Mouse (Mus musculus) stomach, embryonic 15.5 days (tissue): ENCODE results near the gene Efna2. TPM values are rescaled to one million over a fixed set of nuclear protein-coding genes. Genes with fewer than 3 reads are reported as not detected.
A peak's percentile ranks its signal among the peaks of the same experiment; 100 is the strongest.
"Not testable (repeated sequence)": the region's sequence is repeated elsewhere in the genome, so short reads cannot be mapped to it uniquely, and the experiment has no call there.

Experiments
- ATAC-seq: fragments of 200-750 bp; cut with Nextera tagmentation; 2 replicates; pipeline ENCODE4 v1.8.0; 2017; ENCODE audit warnings: low read depth, moderate number of reproducible peaks, moderate TSS enrichment; ENCODE audit not compliant: insufficient read depth, low FRiP score
- H3K27ac ChIP-seq: fragments of 300-500 bp; sonication (generic); 2 replicates; pipeline ENCODE4 v1.5.1; 2015; ENCODE audit warnings: mild to moderate bottlenecking, inconsistent platforms
- H3K27me3 ChIP-seq: fragments of 300-500 bp; sonication (generic); replicated peaks from 2 replicates; pipeline ENCODE4 v1.6.1; 2015; ENCODE audit warnings: inconsistent platforms
- H3K36me3 ChIP-seq: fragments of 300-500 bp; sonication (generic); 2 replicates; pipeline ENCODE4 v1.6.1; 2015; ENCODE audit warnings: inconsistent platforms
- H3K4me1 ChIP-seq: fragments of 300-500 bp; sonication (generic); 2 replicates; pipeline ENCODE4 v1.6.1; 2015; ENCODE audit warnings: inconsistent platforms
- H3K4me2 ChIP-seq: fragments of 300-500 bp; sonication (generic); 2 replicates; pipeline ENCODE4 v1.6.1; 2015; ENCODE audit warnings: mild to moderate bottlenecking, inconsistent platforms
- H3K4me3 ChIP-seq: fragments of 300-500 bp; sonication (generic); replicated peaks from 2 replicates; pipeline ENCODE4 v1.5.1; 2015; ENCODE audit warnings: inconsistent platforms
- H3K9ac ChIP-seq: fragments of 300-500 bp; sonication (generic); 2 replicates; pipeline ENCODE4 v1.6.1; 2015; ENCODE audit warnings: inconsistent platforms
- H3K9me3 ChIP-seq: fragments of 300-500 bp; sonication (generic); 2 replicates; pipeline ENCODE4 v1.6.1; 2016; ENCODE audit warnings: inconsistent platforms
- WGBS: fragments of 180-500 bp; shearing (Covaris S2); methylation state at CpG from one replicate; pipeline ENCODE4 v1.1.7; 2015; 5-methylcytosine and 5-hydroxymethylcytosine counted together
- polyA plus RNA-seq: library from polyadenylated mRNA; unstranded; fragments of >200 nt; fragmentation: Nextera tagmentation; extraction: Ambion mirVana; gene quantifications from 2 replicates; pipeline ENCODE4 v1.2.1, GENCODE M21; 2015

The Efna2 gene
- polyA plus RNA-seq, 1 experiment from 2014 or later, result 15.7 TPM

DNA sequence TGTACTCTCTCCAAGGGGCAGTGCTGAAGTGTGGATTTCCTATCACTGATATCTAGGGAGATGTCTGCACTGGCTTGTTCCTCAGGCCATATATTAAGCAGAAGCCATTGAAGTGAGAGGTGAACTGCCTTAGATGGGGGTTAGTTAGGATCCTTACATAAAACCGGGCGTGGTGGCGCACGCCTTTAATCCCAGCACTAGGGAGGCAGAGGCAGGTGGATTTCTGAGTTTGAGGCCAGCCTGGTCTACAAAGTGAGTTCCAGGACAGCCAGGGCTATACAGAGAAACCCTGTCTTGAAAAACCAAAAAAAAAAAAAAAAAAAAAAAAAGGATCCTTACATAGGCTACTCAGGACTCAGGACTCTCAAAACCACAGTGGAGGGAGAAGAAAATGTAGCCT is 13.1 kb upstream of the Efna2 start:
- H3K27ac ChIP-seq, result peak overlapping the region; percentile 92; the same call in 1 of the 2 replicates
- not testable (repeated sequence) for ATAC-seq, H3K27me3 ChIP-seq, H3K9ac ChIP-seq, H3K9me3 ChIP-seq
- peaks cover 75% of the 10 kb centered on the region for H3K4me1 ChIP-seq
- peak overlapping the region; percentile 37; the same call in 1 of the 2 replicates for H3K4me3 ChIP-seq
- peaks cover 14% of the 10 kb centered on the region for H3K36me3 ChIP-seq
- H3K4me2 ChIP-seq, result 0 out of 2 replicates have a peak overlapping the region, but pooled peaks have one; percentile 70
- WGBS, result 83% methylated on average over 4 of the region's 4 CpGs

DNA sequence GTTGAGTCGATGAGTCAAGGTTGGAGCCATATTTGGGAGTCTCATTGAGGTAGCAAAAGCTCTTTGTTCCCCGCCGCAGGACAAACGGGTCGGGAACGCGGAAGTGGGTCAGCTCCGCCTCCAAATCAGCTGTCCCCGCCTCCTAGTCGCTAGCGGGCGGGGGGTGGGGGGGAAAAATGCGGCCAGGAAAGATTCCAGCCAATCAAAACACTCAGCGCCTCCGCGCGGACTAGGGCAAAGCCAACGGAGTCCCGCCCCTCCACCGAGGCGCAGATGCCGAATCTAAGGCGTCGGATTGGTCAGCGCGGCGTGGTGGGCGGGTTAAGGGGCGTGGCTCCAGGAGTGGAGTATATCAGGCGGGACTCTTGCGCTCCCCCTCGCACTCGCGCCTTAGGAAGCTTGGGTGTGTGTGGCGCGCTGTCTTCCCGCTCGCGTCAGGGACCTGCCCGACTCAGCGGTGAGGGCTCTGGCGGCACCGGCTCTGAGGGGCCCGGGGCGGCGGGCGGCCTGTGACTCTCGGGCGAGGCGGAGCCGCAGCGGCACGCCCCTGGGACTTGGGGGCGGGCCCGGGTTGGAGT is 11.7 kb upstream of the Efna2 start:
- peak; percentile 88 for ATAC-seq
- peak overlapping the region; percentile 97 for H3K9ac ChIP-seq
- H3K27me3 ChIP-seq, result no peaks in the 10 kb centered on the region
- under 1% methylated on average over 51 of the region's 55 CpGs for WGBS
- H3K9me3 ChIP-seq, result no peaks in the 10 kb centered on the region
- H3K4me1 ChIP-seq, result peaks cover 72% of the 10 kb centered on the region
- peak overlapping the region; percentile 66 for H3K4me2 ChIP-seq
- H3K27ac ChIP-seq, result peak overlapping the region; percentile 100
- peak overlapping the region; percentile 86 for H3K4me3 ChIP-seq
- peaks cover 27% of the 10 kb centered on the region for H3K36me3 ChIP-seq

DNA sequence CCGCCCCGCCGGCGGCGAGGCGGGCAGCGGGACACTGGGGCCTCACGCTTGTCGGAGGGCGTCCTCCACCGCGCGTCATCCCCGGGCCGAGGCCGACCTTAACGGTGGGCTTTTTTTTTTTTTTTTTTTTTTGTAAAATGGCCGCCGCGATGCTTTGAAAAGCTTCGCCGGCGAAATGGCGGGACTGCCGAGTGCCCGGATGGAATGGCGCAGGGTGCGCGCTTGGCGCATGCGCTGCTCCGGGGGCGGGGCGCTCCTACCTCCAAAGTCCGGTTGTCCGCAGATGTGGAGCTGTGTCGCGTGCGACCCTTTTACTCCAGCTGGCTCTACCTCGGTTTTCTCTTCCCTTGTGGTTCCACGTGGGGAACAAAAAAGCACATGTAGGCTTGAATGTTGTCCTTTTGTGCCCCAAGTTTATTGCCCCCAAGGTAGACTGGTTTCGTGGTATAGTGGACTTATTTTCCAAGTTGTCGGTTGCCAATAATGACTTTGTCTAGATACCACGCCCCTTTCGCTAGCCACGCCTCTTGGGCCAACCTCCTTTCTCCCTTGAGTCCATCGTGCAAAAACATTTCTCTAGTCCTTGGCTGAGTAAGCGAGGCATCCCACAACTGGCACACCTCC is 11.1 kb upstream of the Efna2 start:
- peak overlapping the region; percentile 100 for H3K27ac ChIP-seq
- H3K9me3 ChIP-seq, result no peaks in the 10 kb centered on the region
- peaks cover 27% of the 10 kb centered on the region for H3K36me3 ChIP-seq
- H3K4me1 ChIP-seq, result peaks cover 68% of the 10 kb centered on the region
- peak overlapping the region; percentile 97 for H3K9ac ChIP-seq
- H3K4me2 ChIP-seq, result peak overlapping the region; percentile 66
- ATAC-seq, result peak; percentile 28; the same call in 1 of the 2 replicates
- H3K27me3 ChIP-seq, result no peaks in the 10 kb centered on the region
- under 1% methylated on average over 46 of the region's 48 CpGs for WGBS
- peak overlapping the region; percentile 86 for H3K4me3 ChIP-seq

DNA sequence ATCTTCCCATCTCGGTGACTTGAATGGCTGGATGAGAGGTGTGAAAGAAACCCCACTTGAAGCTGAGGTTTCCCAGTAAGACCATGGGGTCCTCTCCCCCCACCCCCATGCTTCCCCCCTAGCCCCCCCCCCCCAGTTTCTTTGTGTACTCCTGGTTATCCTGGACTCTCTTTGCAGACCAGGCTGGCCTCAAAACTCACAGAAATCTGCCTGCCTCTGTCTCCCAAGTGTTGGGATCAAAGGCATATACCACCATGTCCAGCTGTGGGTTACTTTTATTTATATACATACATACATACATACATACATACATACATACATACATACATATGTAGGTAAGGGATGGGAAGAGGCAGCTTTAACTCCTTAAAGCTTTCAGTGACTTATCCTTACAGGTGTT is 10.2 kb upstream of the Efna2 start:
- Histone ChIP-seq H3K4me1 (peaks cover 63% of the 10 kb centered on the region), H3K27me3 (no peaks in the 10 kb centered on the region), H3K4me3 (peak overlapping the region; percentile 86), H3K9ac (0 out of 2 replicates have a peak overlapping the region, but pooled peaks have one; percentile 97), H3K4me2 (peak overlapping the region; percentile 66), H3K36me3 (peaks cover 27% of the 10 kb centered on the region), H3K9me3 (no peaks in the 10 kb centered on the region), H3K27ac (no peak overlapping the region)
- no peak for ATAC-seq
- 41% methylated on average over 1 of the region's 1 CpGs for WGBS

DNA sequence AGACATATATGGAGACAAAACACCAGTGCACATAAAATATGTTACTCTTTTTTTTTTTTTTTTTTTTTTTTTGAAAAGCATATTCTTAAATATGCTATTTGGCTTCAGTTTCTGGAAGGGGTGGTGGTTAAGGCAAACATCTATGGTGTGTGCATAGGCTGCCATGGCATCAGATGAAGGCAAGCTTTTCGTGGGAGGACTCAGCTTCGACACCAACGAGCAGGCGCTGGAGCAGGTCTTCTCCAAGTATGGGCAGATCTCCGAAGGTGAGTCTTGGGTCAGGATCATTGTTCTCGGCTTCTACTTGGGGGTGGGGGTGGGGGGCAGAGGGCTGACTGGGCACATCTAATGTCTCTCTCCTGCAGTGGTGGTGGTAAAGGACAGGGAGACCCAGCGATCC is 9.6 kb upstream of the Efna2 start:
- Histone ChIP-seq H3K27ac (no peak overlapping the region), H3K36me3 (peaks cover 27% of the 10 kb centered on the region), H3K4me3 (no peak overlapping the region), H3K27me3 (no peaks in the 10 kb centered on the region), H3K9me3 (no peaks in the 10 kb centered on the region), H3K9ac (no peak overlapping the region; the same call in 1 of the 2 replicates), H3K4me2 (no peak overlapping the region), H3K4me1 (peaks cover 57% of the 10 kb centered on the region)
- no peak for ATAC-seq
- WGBS, result 92% methylated on average over 7 of the region's 7 CpGs

DNA sequence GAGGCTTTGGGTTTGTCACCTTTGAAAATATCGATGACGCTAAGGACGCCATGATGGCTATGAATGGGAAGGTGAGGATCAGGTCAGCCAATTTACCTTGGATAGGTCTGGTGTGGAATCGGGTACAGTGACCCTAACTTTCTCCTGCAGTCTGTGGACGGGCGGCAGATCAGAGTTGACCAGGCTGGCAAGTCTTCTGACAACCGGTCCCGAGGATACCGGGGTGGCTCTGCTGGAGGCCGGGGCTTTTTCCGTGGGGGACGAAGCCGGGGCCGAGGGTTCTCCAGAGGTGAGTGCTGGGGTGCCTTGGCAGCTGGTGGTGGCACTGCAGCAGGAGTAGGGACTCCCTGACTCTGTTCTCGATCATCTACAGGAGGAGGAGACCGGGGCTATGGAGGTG is 9.2 kb upstream of the Efna2 start:
- Histone ChIP-seq H3K4me1 (peaks cover 55% of the 10 kb centered on the region), H3K36me3 (peaks cover 27% of the 10 kb centered on the region), H3K4me2 (peak overlapping the region; percentile 10; the same call in 1 of the 2 replicates), H3K9me3 (no peaks in the 10 kb centered on the region), H3K27ac (no peak overlapping the region), H3K9ac (peak overlapping the region; percentile 16; the same call in 1 of the 2 replicates), H3K27me3 (no peaks in the 10 kb centered on the region), H3K4me3 (no peak overlapping the region)
- 94% methylated on average over 16 of the region's 16 CpGs for WGBS
- no peak for ATAC-seq

DNA sequence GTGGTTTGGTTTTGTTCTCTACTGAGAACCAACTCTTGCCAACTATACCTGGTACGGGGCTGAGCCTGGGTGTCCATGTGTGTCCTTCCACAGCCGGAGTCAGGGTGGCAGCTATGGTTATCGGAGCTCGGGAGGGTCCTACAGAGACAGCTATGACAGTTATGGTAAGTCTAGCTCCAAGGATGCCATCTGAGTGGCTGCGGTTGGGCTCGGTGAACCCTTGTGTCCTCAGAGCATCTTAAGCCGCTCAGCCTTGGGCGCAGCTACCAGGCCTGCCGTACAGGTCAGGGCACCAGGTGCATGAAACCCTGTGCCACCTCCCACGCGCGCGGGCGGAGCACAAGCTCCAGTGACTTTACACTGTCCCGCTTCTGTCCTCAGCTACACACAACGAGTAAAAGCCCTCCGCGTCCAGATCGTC is 8.7 kb upstream of the Efna2 start:
- no peak overlapping the region for H3K27ac ChIP-seq
- H3K36me3 ChIP-seq, result peaks cover 27% of the 10 kb centered on the region
- peak overlapping the region; percentile 10; the same call in 1 of the 2 replicates for H3K4me2 ChIP-seq
- H3K9me3 ChIP-seq, result no peaks in the 10 kb centered on the region
- H3K4me3 ChIP-seq, result no peak overlapping the region
- H3K4me1 ChIP-seq, result peaks cover 50% of the 10 kb centered on the region
- WGBS, result 93% methylated on average over 19 of the region's 19 CpGs
- ATAC-seq, result no peak
- no peaks in the 10 kb centered on the region for H3K27me3 ChIP-seq
- no peak overlapping the region for H3K9ac ChIP-seq

DNA sequence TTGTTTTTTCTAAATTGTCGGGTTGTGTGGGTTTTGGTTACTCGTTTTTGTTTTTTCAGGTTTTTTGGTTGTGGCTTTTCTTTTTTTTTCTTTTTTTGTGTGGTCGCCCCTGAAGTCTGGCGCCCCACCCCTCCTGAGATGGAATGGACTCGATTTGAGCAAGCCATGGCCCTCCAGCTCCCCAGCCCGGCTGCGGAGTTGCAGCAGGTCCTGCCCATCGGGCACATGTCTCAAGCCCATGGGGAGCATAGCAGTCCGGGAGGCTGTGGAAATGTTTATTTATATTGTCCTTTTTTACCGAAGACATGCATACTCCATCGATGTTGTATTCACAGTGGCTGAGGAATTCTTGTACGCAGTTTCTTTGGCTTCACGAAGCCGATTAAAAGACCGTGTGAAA is 8.0 kb upstream of the Efna2 start:
- Histone ChIP-seq H3K4me1 (peaks cover 45% of the 10 kb centered on the region), H3K36me3 (peaks cover 27% of the 10 kb centered on the region), H3K27ac (peak overlapping the region; percentile 40), H3K9me3 (no peaks in the 10 kb centered on the region), H3K4me2 (no peak overlapping the region), H3K4me3 (no peak overlapping the region; the same call in 1 of the 2 replicates), H3K9ac (no peak overlapping the region), H3K27me3 (no peaks in the 10 kb centered on the region)
- 84% methylated on average over 15 of the region's 15 CpGs for WGBS
- ATAC-seq, result no peak

DNA sequence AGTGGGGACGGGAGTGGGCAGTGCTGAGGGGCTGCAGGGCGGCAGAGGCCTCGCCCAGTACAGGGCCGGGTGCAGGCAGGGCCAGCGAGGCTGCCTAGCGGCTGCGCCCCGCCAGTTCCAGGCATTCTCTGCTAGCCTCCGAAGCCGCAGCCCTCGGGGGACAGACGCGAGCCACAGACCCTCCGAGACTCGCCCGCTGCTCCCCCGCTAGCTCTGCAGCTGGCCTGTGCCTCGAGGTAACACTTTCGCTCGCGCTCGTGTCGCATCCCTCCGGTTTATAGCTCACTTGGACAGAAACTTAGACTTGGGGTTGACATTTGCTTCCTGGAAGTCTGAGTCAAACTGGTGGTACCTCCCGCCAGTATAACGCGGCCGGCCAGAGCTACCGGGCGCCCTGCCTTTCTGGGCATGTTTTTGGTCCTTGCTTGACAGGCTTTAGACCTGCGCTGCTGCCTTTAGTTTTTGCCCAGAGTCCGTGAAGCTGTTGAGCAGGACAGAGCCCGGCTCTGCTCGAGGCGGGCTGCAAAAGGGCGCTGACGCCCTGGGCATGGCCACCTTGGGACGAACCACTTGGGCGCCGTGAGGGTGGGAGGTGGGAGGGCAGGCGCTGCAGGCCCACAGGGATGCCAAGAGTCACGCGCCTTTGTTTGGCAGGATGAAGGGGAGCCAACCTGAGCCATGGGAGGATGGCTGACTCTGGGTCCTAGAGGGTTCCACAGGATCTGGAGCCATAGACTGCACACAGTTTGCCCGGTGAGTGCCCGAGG is 7.3 kb upstream of the Efna2 start:
- WGBS, result 81% methylated on average over 45 of the region's 45 CpGs
- ATAC-seq, result no peak

DNA sequence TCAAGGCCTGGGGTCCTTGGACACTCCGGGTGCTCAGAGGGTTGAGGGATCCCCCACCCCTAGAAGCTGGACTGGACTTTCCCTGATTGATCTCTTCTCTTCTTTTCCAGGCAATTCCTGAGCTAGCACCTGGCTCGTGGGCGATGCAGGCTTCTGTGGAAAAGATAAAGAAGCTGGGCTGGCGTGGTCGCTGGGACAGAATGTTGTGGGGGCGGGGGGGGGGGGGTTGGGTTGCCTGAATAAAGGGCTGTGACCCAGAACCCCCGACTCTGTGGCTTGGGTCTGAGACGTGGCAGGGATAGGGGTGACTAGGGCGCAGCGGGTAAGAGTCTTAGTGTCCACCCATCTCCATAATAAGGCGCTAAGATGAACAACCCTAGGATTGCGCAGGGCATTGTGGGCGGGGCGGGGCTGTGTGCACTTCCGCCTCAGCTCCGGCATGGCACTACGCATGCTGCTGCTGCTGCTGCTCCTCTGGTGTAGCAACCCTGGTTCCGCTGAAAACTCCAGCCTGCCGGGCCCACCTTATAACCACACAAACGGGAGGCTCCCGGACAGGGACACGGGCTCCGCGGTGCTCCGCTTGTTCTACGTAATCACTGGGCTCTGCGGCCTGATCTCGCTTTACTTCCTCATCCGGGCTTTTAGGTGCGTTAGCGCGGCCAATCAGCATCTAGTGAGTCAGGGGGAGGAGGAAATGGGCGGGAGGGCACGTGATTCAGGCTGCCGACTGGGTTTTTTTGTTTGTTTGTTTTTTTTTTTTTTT is 6.6 kb upstream of the Efna2 start, which contains the start of gene 1600002K03Rik:
1600002K03Rik (plus strand) TSS at position 418 of the 766 bp plus-strand sequence.
- Histone ChIP-seq H3K36me3 (peaks cover 27% of the 10 kb centered on the region), H3K9ac (peak within 1 kb of the TSS; percentile 54), H3K4me2 (peak within 1 kb of the TSS; percentile 70), H3K27ac (peak within 1 kb of the TSS; percentile 93), H3K4me3 (peak within 1 kb of the TSS; percentile 60), H3K4me1 (peaks cover 40% of the 10 kb centered on the region), H3K27me3 (no peaks in the 10 kb centered on the region), H3K9me3 (no peaks in the 10 kb centered on the region)
- ATAC-seq, result peak; percentile 75
- 9% methylated on average over 35 of the region's 35 CpGs for WGBS

More for the DNA sequence above, 7.3 kb upstream of the Efna2 start:
- Histone ChIP-seq H3K36me3 (peaks cover 27% of the 10 kb centered on the region), H3K4me3 (peak overlapping the region; percentile 60; the same call in 1 of the 2 replicates), H3K27ac (peak overlapping the region; percentile 93), H3K4me1 (peaks cover 40% of the 10 kb centered on the region), H3K4me2 (peak overlapping the region; percentile 70), H3K9me3 (no peaks in the 10 kb centered on the region), H3K27me3 (no peaks in the 10 kb centered on the region), H3K9ac (no peak overlapping the region)

DNA sequence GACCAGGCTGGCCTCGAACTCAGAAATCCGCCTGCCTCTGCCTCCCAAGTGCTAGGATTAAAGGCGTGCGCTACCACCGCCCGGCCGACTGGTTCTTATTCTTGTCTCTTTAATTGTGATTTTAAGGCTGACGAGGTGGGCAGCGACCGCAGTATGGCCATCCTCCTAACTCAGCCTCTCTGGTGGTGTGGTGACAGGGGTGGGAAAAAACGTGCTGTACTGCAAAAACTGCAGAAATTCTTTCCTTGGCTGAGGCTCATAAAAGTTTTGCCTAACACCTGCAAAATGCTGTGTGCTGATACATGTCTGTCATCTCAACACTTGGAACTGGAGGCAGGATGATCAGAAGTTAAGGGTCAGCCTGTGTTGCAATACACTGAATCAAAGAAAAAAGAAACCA is 5.9 kb upstream of the Efna2 start:
- WGBS, result 5% methylated on average over 11 of the region's 11 CpGs
- Histone ChIP-seq H3K9me3 (no peaks in the 10 kb centered on the region), H3K36me3 (peaks cover 27% of the 10 kb centered on the region), H3K27ac (peak overlapping the region; percentile 93; the same call in 1 of the 2 replicates), H3K4me1 (peaks cover 40% of the 10 kb centered on the region), H3K9ac (no peak overlapping the region), H3K4me3 (peak overlapping the region; percentile 60), H3K4me2 (peak overlapping the region; percentile 70), H3K27me3 (no peaks in the 10 kb centered on the region)
- no peak for ATAC-seq
